Mouse (Mus musculus) bone marrow macrophage, adult 2 months (primary cell): Measurements from ENCODE around the gene Syne3. TPM values are rescaled to one million over a fixed set of nuclear protein-coding genes. Genes with fewer than 3 reads are reported as not detected.
A peak's percentile ranks its signal among the peaks of the same experiment; 100 is the strongest.

Experiments used
- H3K27ac ChIP-seq: 2 replicates; pipeline ENCODE4 v1.5.1; 2012; ENCODE audit warnings: low read depth, low read length; ENCODE audit not compliant: insufficient read depth
- H3K4me1 ChIP-seq: 2 replicates; pipeline ENCODE4 v1.6.1; 2012; ENCODE audit warnings: low read length; ENCODE audit not compliant: control insufficient read depth, insufficient read depth
- H3K4me3 ChIP-seq: 2 replicates; pipeline ENCODE4 v1.5.1; 2012; ENCODE audit warnings: mild to moderate bottlenecking, low read length, moderate library complexity; ENCODE audit not compliant: insufficient read depth
- CTCF ChIP-seq: IDR thresholded peaks from 2 replicates; pipeline ENCODE4 v1.5.1; 2012; ENCODE audit warnings: low read depth, mild to moderate bottlenecking, low read length, moderate library complexity
- POLR2A ChIP-seq: IDR thresholded peaks from 2 replicates; pipeline ENCODE4 v1.6.1; 2012; ENCODE audit warnings: mild to moderate bottlenecking, low read depth, low read length, borderline replicate concordance
- polyA plus RNA-seq: library from polyadenylated mRNA; stranded (reverse); fragments of >200 nt; gene quantifications from 2 replicates; pipeline ENCODE4 v1.2.4, GENCODE M21; 2012; ENCODE audit not compliant: missing spikeins, insufficient read depth, insufficient read length

Gene Syne3
- polyA plus RNA-seq, 1 experiment: 18.2 TPM

DNA sequence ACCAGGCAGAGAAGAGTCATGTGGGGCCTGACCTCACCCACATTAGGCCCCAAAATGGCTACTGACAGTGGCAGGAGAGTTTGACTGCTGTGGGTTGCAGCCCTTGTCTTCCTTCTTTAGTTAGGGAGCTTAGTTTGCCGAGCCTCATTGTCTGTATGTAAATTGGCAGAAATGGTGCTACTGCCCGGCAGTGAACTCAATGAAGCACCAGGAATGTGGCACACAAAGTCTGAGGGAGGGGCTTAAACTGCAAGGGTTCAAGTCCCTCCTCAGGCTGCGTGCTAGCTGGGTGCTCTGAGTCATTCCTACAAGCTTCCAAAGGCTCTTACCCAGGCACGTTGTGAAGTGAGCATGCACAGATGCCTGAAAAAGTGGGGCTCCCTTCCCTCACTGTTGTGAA is 93.9 kb downstream of the Syne3 start:
- no peaks in the 10 kb centered on the region for H3K4me1 ChIP-seq
- no peak overlapping the region for H3K4me3 ChIP-seq
- TF ChIP-seq CTCF: no peak
- no peak for TF ChIP-seq POLR2A
- H3K27ac ChIP-seq: no peak overlapping the region

DNA sequence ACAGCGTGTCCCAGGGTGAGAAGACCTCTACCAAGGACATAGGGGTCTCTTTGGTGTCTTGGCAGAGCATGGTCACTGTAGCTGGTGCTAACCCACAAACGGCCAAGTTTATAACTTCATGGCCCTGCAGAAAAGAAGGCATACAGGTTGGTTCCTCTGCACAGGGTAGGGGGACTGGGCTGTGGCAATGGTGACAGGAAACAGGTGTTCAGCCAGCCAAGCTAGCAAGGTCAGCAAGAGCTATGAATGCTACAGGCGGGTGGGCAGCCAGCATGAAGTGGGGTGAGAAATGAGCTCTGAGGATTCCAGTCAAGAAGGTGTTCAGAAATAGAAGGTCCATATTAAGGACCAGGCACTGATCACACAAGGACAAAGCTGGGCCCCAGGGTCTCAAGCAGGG is 96.6 kb downstream of the Syne3 start:
- no peak overlapping the region for H3K27ac ChIP-seq
- TF ChIP-seq CTCF: no peak
- TF ChIP-seq POLR2A: no peak
- H3K4me3 ChIP-seq: no peak overlapping the region
- peaks cover 4% of the 10 kb centered on the region for H3K4me1 ChIP-seq

DNA sequence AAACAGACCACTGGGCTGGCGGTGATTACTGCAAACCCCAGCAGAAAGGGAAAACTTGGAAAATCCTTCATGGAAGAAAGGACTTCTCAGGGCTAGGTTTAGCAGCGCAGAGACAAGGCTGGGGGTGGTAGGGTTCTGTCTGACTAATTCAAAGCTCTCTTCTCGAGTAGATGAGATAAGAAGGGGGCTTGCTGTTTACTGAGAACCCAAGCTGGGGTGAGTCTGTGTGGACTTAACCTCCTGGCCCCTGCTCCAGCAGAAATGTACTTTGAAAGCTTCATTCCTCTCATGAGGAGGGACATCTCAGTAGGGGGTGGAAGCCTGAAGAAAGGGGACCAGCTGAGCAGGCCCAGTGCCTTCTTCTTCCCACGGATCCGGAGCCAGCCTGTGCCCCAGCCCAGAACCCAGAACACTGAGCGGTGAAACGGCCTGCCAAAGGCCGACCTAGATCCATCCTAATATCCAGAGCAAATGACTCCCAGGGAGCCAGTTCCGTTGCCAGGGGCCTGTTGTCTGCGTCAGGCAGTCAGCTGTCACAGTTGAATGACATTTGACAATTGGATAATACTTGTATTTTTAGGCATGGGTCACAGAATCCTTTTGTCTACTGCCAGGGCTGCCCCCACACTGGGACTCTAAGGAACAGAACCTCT is 97.2 kb downstream of the Syne3 start:
- TF ChIP-seq CTCF (no peak), POLR2A (no peak)
- Histone ChIP-seq H3K4me3 (no peak overlapping the region), H3K27ac (no peak overlapping the region), H3K4me1 (peaks cover 4% of the 10 kb centered on the region)

DNA sequence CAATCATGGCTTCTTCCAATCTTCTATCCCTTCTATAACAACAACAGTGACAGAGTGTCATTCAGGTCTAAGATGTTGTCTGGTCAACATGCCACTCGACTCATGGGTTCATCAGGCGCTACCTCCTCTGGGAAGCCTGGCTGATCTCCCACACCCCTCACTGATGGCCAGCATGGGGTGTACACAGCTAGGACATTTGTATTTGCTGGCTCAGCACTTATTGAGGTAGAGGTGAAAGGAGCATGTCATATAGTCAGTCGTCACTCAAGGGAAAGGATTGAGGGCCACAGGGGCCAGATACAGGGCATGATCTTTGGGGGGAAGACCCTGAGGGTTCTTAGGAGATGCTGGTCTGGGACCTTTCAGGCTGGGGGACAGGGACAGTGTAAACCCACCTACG is 99.9 kb downstream of the Syne3 start:
- Histone ChIP-seq H3K4me1 (peaks cover 4% of the 10 kb centered on the region), H3K4me3 (no peak overlapping the region), H3K27ac (no peak overlapping the region)
- no peak for TF ChIP-seq POLR2A
- no peak for TF ChIP-seq CTCF

DNA sequence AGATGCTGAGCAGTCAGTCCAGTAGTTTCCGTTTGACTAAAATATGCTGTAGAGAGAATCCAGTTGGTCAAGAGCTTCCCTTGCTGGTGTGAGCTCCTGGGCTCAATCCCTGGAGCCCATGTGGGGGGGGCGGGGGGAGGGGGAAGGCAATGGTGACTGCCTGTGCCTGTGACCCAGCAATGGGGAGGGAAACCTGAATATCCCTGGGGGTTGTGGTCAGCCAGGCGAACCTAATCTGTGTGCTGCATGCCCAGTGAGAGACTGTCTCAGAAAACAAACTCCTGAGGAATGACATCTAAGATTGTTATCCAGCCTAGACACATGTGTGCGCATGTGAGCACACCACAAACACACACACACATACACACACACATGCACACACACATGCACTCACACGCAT is 100.6 kb downstream of the Syne3 start:
- Histone ChIP-seq H3K27ac (no peak overlapping the region), H3K4me1 (peaks cover 4% of the 10 kb centered on the region), H3K4me3 (no peak overlapping the region)
- no peak for TF ChIP-seq CTCF
- no peak for TF ChIP-seq POLR2A

DNA sequence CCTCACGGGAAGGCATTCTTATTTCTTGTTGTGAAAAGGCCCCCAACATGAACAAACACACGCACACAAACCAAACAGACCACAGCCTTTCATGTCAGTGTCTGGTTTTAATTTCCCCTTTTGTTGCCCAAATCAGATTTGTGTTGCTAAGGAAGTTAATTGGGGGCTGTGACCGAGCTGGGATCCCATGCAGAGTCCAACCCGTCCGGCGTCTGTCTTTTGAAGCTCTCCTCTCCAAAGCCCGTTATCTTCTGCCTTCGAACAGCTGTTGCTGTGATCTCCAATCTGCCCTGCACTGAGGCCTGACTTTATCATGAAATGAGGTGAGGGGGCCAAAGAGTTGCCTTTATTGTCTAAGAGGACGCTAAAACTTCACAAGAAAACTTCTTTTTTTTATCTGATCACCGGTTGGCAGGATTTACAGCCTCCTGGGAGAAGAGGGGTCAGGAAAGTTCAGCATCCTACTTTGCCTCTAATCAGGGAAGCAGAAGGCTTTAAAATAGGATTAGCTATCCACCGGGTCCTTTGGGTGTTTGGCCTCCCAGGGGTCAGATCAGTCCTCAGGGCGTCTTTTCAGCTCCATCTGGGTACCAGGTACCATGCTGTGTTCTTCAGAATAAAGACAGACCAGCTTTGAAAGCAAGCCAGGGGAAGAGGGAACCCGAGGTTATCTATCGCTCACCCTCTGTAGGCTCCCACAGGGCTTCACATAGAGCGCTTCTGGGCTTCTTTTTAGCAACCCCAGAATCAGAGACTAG is 101.4 kb downstream of the Syne3 start:
- Histone ChIP-seq H3K4me3 (peak overlapping the region; percentile 19), H3K27ac (no peak overlapping the region), H3K4me1 (peaks cover 4% of the 10 kb centered on the region)
- TF ChIP-seq CTCF (no peak), POLR2A (no peak)

DNA sequence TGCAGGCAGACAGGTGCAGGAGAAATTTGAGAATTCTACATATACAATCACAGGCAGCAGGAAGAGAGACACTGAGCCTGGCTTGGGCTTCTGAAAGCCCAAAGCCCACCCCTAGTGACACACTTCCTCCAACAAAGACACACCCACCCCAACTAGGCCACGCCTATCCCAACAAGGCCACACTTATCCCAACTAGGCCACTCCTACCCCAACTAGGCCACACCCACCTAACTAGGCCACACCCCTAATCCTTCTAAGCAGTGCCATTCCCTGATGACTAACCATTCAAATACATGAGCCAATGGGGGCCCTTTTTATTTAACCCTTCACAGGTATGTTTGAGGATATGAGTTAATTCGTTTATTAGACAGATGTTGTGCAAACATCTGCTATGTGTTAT is 102.5 kb downstream of the Syne3 start:
- H3K4me3 ChIP-seq: no peak overlapping the region
- H3K27ac ChIP-seq: no peak overlapping the region
- TF ChIP-seq POLR2A: no peak
- no peak for TF ChIP-seq CTCF
- peaks cover 4% of the 10 kb centered on the region for H3K4me1 ChIP-seq

DNA sequence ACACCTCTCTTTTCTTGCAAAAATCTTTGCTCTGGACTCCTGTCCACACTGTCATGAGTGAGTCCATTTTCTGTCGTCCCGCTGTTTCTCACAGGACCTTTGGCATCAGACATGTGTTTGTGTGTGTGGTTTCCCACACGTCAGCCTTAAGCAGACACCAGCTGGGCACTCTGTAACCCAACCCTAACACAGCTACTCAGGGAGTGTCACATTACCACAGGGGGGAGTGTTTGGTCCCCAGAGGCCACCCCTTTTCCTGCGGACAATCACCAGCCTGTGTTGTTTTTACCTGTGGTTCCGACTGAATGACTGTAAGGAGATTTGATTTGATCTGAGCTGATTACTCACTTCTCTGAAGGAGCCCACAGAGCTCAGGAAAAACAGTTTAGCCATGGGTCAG is 105.5 kb downstream of the Syne3 start:
- Histone ChIP-seq H3K4me3 (no peak overlapping the region), H3K4me1 (peaks cover 4% of the 10 kb centered on the region), H3K27ac (no peak overlapping the region)
- TF ChIP-seq POLR2A (no peak), CTCF (no peak)

DNA sequence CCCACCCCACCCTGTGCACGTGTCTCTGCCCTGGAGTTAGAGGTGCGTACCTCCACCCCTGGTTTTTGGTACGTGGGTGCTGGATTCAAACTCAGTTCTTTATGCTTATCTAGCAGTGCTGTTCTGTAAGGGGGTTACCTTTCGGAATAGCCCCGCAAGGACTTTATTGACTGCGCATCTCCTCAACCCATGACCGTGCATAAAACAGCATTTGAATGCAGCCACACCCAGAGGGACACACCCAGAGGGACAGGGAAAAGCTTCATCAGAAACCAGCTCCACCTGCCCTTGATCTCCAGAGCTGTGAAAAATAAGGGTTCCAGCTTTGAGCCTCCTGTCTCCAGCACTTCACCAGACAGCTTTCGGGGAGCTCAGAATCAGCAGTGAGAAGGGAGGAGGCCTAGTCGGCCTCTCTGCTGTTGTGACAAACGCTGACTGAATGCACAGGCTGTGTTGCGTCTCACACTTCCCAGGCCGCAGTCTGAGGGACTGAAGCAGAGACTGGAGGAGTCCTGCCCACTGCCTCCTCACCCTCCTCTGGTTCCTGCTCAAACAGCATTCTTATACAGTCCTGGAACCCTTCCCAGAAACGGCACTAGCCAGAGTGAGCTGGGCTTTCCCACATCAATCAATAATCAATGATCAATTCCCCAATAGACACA is 107.1 kb downstream of the Syne3 start:
- Histone ChIP-seq H3K4me1 (no peaks in the 10 kb centered on the region), H3K4me3 (no peak overlapping the region), H3K27ac (no peak overlapping the region)
- no peak for TF ChIP-seq CTCF
- TF ChIP-seq POLR2A: no peak

DNA sequence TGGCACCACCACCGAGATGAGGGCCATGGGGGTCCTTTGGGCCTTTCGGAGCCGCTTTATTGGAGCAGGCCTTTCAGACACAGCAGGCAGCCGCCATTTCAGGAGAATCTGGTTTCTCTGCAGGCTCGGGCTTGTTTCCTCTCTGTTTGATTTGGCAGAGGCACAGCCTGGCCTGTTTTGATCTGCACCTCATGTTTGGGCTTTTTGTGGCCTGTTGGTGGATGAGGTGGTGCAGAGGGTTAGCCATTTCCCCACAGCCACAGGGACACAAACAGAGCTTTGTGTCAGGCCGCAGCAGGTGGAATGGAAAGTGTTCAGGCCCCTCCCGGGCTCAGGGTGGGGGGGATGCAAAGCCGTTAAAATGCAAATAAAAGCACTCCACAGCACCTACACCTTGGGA is 108.3 kb downstream of the Syne3 start:
- TF ChIP-seq POLR2A: no peak
- H3K27ac ChIP-seq: no peak overlapping the region
- no peak overlapping the region for H3K4me3 ChIP-seq

More for the DNA sequence above, 108.3 kb downstream of the Syne3 start:
- no peaks in the 10 kb centered on the region for H3K4me1 ChIP-seq
